Mouse (Mus musculus) embryonic facial prominence, embryonic 15.5 days (tissue): ENCODE measurements around the gene Epha4. TPM values are rescaled to one million over a fixed set of nuclear protein-coding genes. Genes with fewer than 3 reads are reported as not detected.

Source experiments
- ATAC-seq: fragments of 200-750 bp; cut with Nextera tagmentation; 2 replicates; pipeline ENCODE4 v1.8.0; 2017; ENCODE audit warnings: low read depth, moderate TSS enrichment; ENCODE audit not compliant: insufficient number of reproducible peaks, low FRiP score, low TSS enrichment
- H3K27ac ChIP-seq: fragments of 300-500 bp; sonication (generic); replicated peaks from 2 replicates; pipeline ENCODE4 v1.5.1; 2015; ENCODE audit warnings: mild to moderate bottlenecking, inconsistent platforms
- H3K27me3 ChIP-seq: fragments of 300-500 bp; sonication (generic); 2 replicates; pipeline ENCODE4 v1.6.1; 2015; ENCODE audit warnings: inconsistent platforms
- H3K36me3 ChIP-seq: fragments of 300-500 bp; sonication (generic); 2 replicates; pipeline ENCODE4 v1.6.1; 2015; ENCODE audit warnings: mild to moderate bottlenecking, inconsistent platforms
- H3K4me1 ChIP-seq: fragments of 300-500 bp; sonication (generic); 2 replicates; pipeline ENCODE4 v1.6.1; 2015; ENCODE audit warnings: inconsistent platforms
- H3K4me2 ChIP-seq: fragments of 300-500 bp; sonication (generic); replicated peaks from 2 replicates; pipeline ENCODE4 v1.6.1; 2015; ENCODE audit warnings: mild to moderate bottlenecking, inconsistent platforms
- H3K4me3 ChIP-seq: fragments of 300-500 bp; sonication (generic); replicated peaks from 2 replicates; pipeline ENCODE4 v1.5.1; 2015; ENCODE audit warnings: mild to moderate bottlenecking, inconsistent platforms
- H3K9ac ChIP-seq: fragments of 300-500 bp; sonication (generic); 2 replicates; pipeline ENCODE4 v1.6.1; 2015; ENCODE audit warnings: inconsistent platforms
- H3K9me3 ChIP-seq: fragments of 300-500 bp; sonication (generic); replicated peaks from 2 replicates; pipeline ENCODE4 v1.6.1; 2016; ENCODE audit warnings: inconsistent platforms
- WGBS: fragments of 180-500 bp; shearing (Covaris S2); methylation state at CpG from one replicate; pipeline ENCODE4 v1.1.7; 2015; 5-methylcytosine and 5-hydroxymethylcytosine counted together
- polyA plus RNA-seq: library from polyadenylated mRNA; unstranded; fragments of >200 nt; fragmentation: Nextera tagmentation; extraction: Ambion mirVana; gene quantifications from 2 replicates; pipeline ENCODE4 v1.2.1, GENCODE M21; 2015

Epha4 gene
- polyA plus RNA-seq, 1 experiment from 2014 or later, result 38.2 TPM

- Histone ChIP-seq H3K27ac (no peak overlapping the region), H3K4me1 (peaks cover 15% of the 10 kb centered on the region), H3K36me3 (no peaks in the 10 kb centered on the region), H3K27me3 (no peaks in the 10 kb centered on the region), H3K9ac (no peak overlapping the region), H3K9me3 (no peaks in the 10 kb centered on the region), H3K4me3 (no peak overlapping the region), H3K4me2 (no peak overlapping the region)
- no peak for ATAC-seq
- 72% methylated on average over 4 of the region's 4 CpGs for WGBS
These were observed 98.0 kb downstream of the Epha4 start for GRCm38 (mm10) chr1:77416872-77417271.

- no peak for ATAC-seq
- Histone ChIP-seq H3K4me3 (no peak overlapping the region), H3K4me2 (no peak overlapping the region), H3K36me3 (no peaks in the 10 kb centered on the region), H3K27me3 (no peaks in the 10 kb centered on the region), H3K9ac (no peak overlapping the region), H3K4me1 (peaks cover 14% of the 10 kb centered on the region), H3K9me3 (no peaks in the 10 kb centered on the region), H3K27ac (no peak overlapping the region; the same call in 1 of the 2 replicates)
- WGBS, result 57% methylated on average over 9 of the region's 9 CpGs
These were observed 101.8 kb downstream of the Epha4 start for GRCm38 (mm10) chr1:77412871-77413669.

GRCm38 (mm10) chr1:77412285-77412684 is 102.6 kb downstream of the Epha4 start:
- no peaks in the 10 kb centered on the region for H3K27me3 ChIP-seq
- WGBS, result 81% methylated on average over 13 of the region's 13 CpGs
- no peaks in the 10 kb centered on the region for H3K36me3 ChIP-seq
- no peak for ATAC-seq
- no peak overlapping the region for H3K4me2 ChIP-seq
- H3K4me1 ChIP-seq, result peaks cover 18% of the 10 kb centered on the region
- H3K27ac ChIP-seq, result no peak overlapping the region
- H3K9me3 ChIP-seq, result no peaks in the 10 kb centered on the region
- H3K9ac ChIP-seq, result no peak overlapping the region
- no peak overlapping the region for H3K4me3 ChIP-seq

- no peak overlapping the region for H3K4me2 ChIP-seq
- no peaks in the 10 kb centered on the region for H3K27me3 ChIP-seq
- WGBS, result 90% methylated on average over 4 of the region's 4 CpGs
- no peak for ATAC-seq
- no peaks in the 10 kb centered on the region for H3K9me3 ChIP-seq
- no peaks in the 10 kb centered on the region for H3K36me3 ChIP-seq
- H3K4me3 ChIP-seq, result no peak overlapping the region
- no peak overlapping the region for H3K9ac ChIP-seq
- H3K27ac ChIP-seq, result no peak overlapping the region
- H3K4me1 ChIP-seq, result peaks cover 18% of the 10 kb centered on the region
These were observed 103.7 kb downstream of the Epha4 start for GRCm38 (mm10) chr1:77411222-77411621.

GRCm38 (mm10) chr1:77410716-77411115 is 104.2 kb downstream of the Epha4 start:
- no peaks in the 10 kb centered on the region for H3K36me3 ChIP-seq
- H3K4me3 ChIP-seq, result no peak overlapping the region
- no peak overlapping the region for H3K4me2 ChIP-seq
- H3K4me1 ChIP-seq, result peaks cover 18% of the 10 kb centered on the region
- no peak overlapping the region for H3K27ac ChIP-seq
- H3K9ac ChIP-seq, result no peak overlapping the region
- no peak for ATAC-seq
- no peaks in the 10 kb centered on the region for H3K27me3 ChIP-seq
- H3K9me3 ChIP-seq, result no peaks in the 10 kb centered on the region
- WGBS, result 88% methylated on average over 2 of the region's 2 CpGs

GRCm38 (mm10) chr1:77410153-77410552 is 104.7 kb downstream of the Epha4 start:
- Histone ChIP-seq H3K9ac (no peak overlapping the region), H3K4me1 (peaks cover 22% of the 10 kb centered on the region), H3K36me3 (no peaks in the 10 kb centered on the region), H3K27ac (no peak overlapping the region), H3K27me3 (no peaks in the 10 kb centered on the region), H3K4me3 (no peak overlapping the region), H3K9me3 (no peaks in the 10 kb centered on the region), H3K4me2 (no peak overlapping the region)
- WGBS, result 80% methylated on average over 3 of the region's 3 CpGs
- ATAC-seq, result no peak

GRCm38 (mm10) chr1:77409509-77409908 is 105.4 kb downstream of the Epha4 start:
- Histone ChIP-seq H3K4me1 (peaks cover 27% of the 10 kb centered on the region), H3K9me3 (no peaks in the 10 kb centered on the region), H3K4me2 (no peak overlapping the region), H3K36me3 (no peaks in the 10 kb centered on the region), H3K27ac (no peak overlapping the region), H3K4me3 (no peak overlapping the region), H3K27me3 (no peaks in the 10 kb centered on the region), H3K9ac (no peak overlapping the region)
- no peak for ATAC-seq
- WGBS, result 61% methylated on average over 8 of the region's 8 CpGs

- ATAC-seq, result no peak
- WGBS, result 42% methylated on average over 9 of the region's 9 CpGs
- no peak overlapping the region for H3K9ac ChIP-seq
- H3K9me3 ChIP-seq, result no peaks in the 10 kb centered on the region
- H3K36me3 ChIP-seq, result no peaks in the 10 kb centered on the region
- peaks cover 45% of the 10 kb centered on the region for H3K4me1 ChIP-seq
- no peak overlapping the region for H3K4me2 ChIP-seq
- no peak overlapping the region for H3K4me3 ChIP-seq
- no peaks in the 10 kb centered on the region for H3K27me3 ChIP-seq
- no peak overlapping the region for H3K27ac ChIP-seq
These were observed 107.5 kb downstream of the Epha4 start for GRCm38 (mm10) chr1:77407417-77407816.

- Histone ChIP-seq H3K9ac (no peak overlapping the region), H3K4me2 (no peak overlapping the region), H3K36me3 (no peaks in the 10 kb centered on the region), H3K4me3 (no peak overlapping the region), H3K27ac (no peak overlapping the region), H3K4me1 (peaks cover 46% of the 10 kb centered on the region), H3K27me3 (no peaks in the 10 kb centered on the region), H3K9me3 (no peaks in the 10 kb centered on the region)
- 74% methylated on average over 9 of the region's 9 CpGs for WGBS
- ATAC-seq, result no peak
These were observed 108.3 kb downstream of the Epha4 start for GRCm38 (mm10) chr1:77406631-77407030.

GRCm38 (mm10) chr1:77404537-77404936 is 110.4 kb downstream of the Epha4 start:
- Histone ChIP-seq H3K27me3 (no peaks in the 10 kb centered on the region), H3K4me3 (no peak overlapping the region), H3K4me2 (no peak overlapping the region), H3K9me3 (no peaks in the 10 kb centered on the region), H3K36me3 (peaks cover under 1% of the 10 kb centered on the region; the same call in 1 of the 2 replicates), H3K9ac (no peak overlapping the region), H3K27ac (0 out of 2 replicates have a peak overlapping the region, but pooled peaks have one; percentile 28), H3K4me1 (peaks cover 36% of the 10 kb centered on the region)
- 38% methylated on average over 10 of the region's 10 CpGs for whole genome bisulfite sequencing
- no peak for ATAC-seq

- no peak overlapping the region for H3K9ac ChIP-seq
These were observed 111.9 kb downstream of the Epha4 start for GRCm38 (mm10) chr1:77402942-77403341.

GRCm38 (mm10) chr1:77401465-77401864 is 113.4 kb downstream of the Epha4 start:
- WGBS, result 78% methylated on average over 1 of the region's 1 CpGs

More at GRCm38 (mm10) chr1:77402942-77403341, 111.9 kb downstream of the Epha4 start:
- peaks cover 34% of the 10 kb centered on the region for H3K4me1 ChIP-seq
- no peak overlapping the region for H3K4me2 ChIP-seq
- no peak for ATAC-seq
- H3K4me3 ChIP-seq, result no peak overlapping the region
- H3K27ac ChIP-seq, result no peak overlapping the region
- H3K36me3 ChIP-seq, result peaks cover 8% of the 10 kb centered on the region; the same call in 1 of the 2 replicates
- WGBS, result 42% methylated on average over 4 of the region's 4 CpGs
- H3K9me3 ChIP-seq, result no peaks in the 10 kb centered on the region
- H3K27me3 ChIP-seq, result no peaks in the 10 kb centered on the region

More at GRCm38 (mm10) chr1:77401465-77401864, 113.4 kb downstream of the Epha4 start:
- Histone ChIP-seq H3K27ac (no peak overlapping the region), H3K9me3 (no peaks in the 10 kb centered on the region), H3K4me3 (no peak overlapping the region), H3K27me3 (no peaks in the 10 kb centered on the region), H3K4me2 (no peak overlapping the region), H3K4me1 (peaks cover 32% of the 10 kb centered on the region), H3K9ac (no peak overlapping the region), H3K36me3 (peaks cover 16% of the 10 kb centered on the region; the same call in 1 of the 2 replicates)
- ATAC-seq, result no peak
